Mouse (Mus musculus) CH12.LX (cell line): ENCODE measurements around the gene Hyal2.
A peak's percentile ranks its signal among the peaks of the same experiment; 100 is the strongest.

ENCODE experiments used
- CTCF ChIP-seq, 2 experiments: IDR thresholded peaks in 1 of 2; conservative IDR thresholded peaks in 1 of 2; 2 replicates each; pipeline ENCODE4 v1.5.1; 2011 to 2012; ENCODE audit warnings: low read depth in 2 of 2, low read length in 2 of 2, improper control_type of control experiment in 1 of 2, inconsistent platforms in 1 of 2, mild to moderate bottlenecking in 1 of 2, moderate library complexity in 1 of 2
- E2F4 ChIP-seq: IDR thresholded peaks from 2 replicates; pipeline ENCODE4 v1.6.1; 2011; ENCODE audit warnings: low read depth, low read length, improper control_type of control experiment; ENCODE audit not compliant: insufficient replicate concordance
- ELF1 ChIP-seq: IDR thresholded peaks from 2 replicates; pipeline ENCODE4 v1.6.1; 2014; ENCODE audit warnings: low read depth, mild to moderate bottlenecking, inconsistent platforms, low read length, improper control_type of control experiment
- EP300 ChIP-seq: IDR thresholded peaks from 2 replicates; pipeline ENCODE4 v1.6.1; 2011; ENCODE audit warnings: low read length, improper control_type of control experiment
- MAZ ChIP-seq: IDR thresholded peaks from 2 replicates; pipeline ENCODE4 v1.6.1; 2012; ENCODE audit warnings: low read depth, mild to moderate bottlenecking, inconsistent platforms, low read length, improper control_type of control experiment, moderate library complexity
- MEF2A ChIP-seq: IDR thresholded peaks from 2 replicates; pipeline ENCODE4 v1.6.1; 2014; ENCODE audit warnings: low read depth, mild to moderate bottlenecking, inconsistent platforms, low read length, improper control_type of control experiment, borderline replicate concordance
- NELFE ChIP-seq: IDR thresholded peaks from 2 replicates; pipeline ENCODE4 v1.6.1; 2011; ENCODE audit warnings: low read depth, low read length, improper control_type of control experiment
- POLR2A ChIP-seq: IDR thresholded peaks from 2 replicates; pipeline ENCODE4 v1.6.1; 2011; ENCODE audit warnings: low read depth, mild to moderate bottlenecking, improper control_type of control experiment, low read length
- SMC3 ChIP-seq: IDR thresholded peaks from 2 replicates; pipeline ENCODE4 v1.6.1; 2011; ENCODE audit warnings: low read depth, low read length, improper control_type of control experiment
- TCF12 ChIP-seq: IDR thresholded peaks from 2 replicates; pipeline ENCODE4 v1.6.1; 2014; ENCODE audit warnings: low read depth, mild to moderate bottlenecking, inconsistent platforms, low read length, improper control_type of control experiment
- USF1 ChIP-seq: IDR thresholded peaks from 2 replicates; pipeline ENCODE4 v1.6.1; 2014; ENCODE audit warnings: low read depth, mild to moderate bottlenecking, inconsistent platforms, low read length, improper control_type of control experiment
- ZKSCAN1 ChIP-seq: IDR thresholded peaks from 2 replicates; pipeline ENCODE4 v1.6.1; 2012; ENCODE audit warnings: low read depth, inconsistent platforms, low read length, improper control_type of control experiment, borderline replicate concordance

GRCm38 (mm10) chr9:107580501-107581317 lies 13.0 kb downstream of the Hyal2 start, which contains the start of gene Hyal3:
- no peak for TF ChIP-seq CTCF (conservative IDR thresholded peaks at IDR 0.05 in 1 of 2, IDR thresholded peaks at IDR 0.05 in 1 of 2; ENCODE audit: low read depth in 2 of 2, low read length in 2 of 2)
- peak; percentile 59 for TF ChIP-seq ELF1
- no peak for TF ChIP-seq EP300
- TF ChIP-seq MAZ = no peak
- TF ChIP-seq E2F4 = no peak
- no peak for TF ChIP-seq USF1
- peak; percentile 77 for TF ChIP-seq POLR2A
- TF ChIP-seq ZKSCAN1 = no peak
- no peak for TF ChIP-seq SMC3
- no peak; the same call in 1 of the 2 replicates for TF ChIP-seq MEF2A
- peak; percentile 64 for TF ChIP-seq NELFE
- peak; percentile 62; the same call in 1 of the 2 replicates for TF ChIP-seq TCF12
